Mouse (Mus musculus) heart, postnatal 25 days (tissue): ENCODE results near the gene Ccr1. TPM values are rescaled to one million over a fixed set of nuclear protein-coding genes. Genes with fewer than 3 reads are reported as not detected.
"Not testable (repeated sequence)": the region's sequence is repeated elsewhere in the genome, so short reads cannot be mapped to it uniquely, and the experiment has no call there.

Experiments
- DNase-seq: peaks from one replicate; pipeline ENCODE4 v3.0.0; 2022; ENCODE audit warnings: low spot score
- intact Hi-C: fragments of 180-260 bp; cut with DNase I; formaldehyde crosslinking; loops from one replicate; pipeline ENCODE4 v1.15.1; 2025
- total RNA-seq, 2 experiments: library from RNA; stranded (reverse); gene quantifications; 2 replicates each; pipeline ENCODE4 v1.2.3; 2021

Gene Ccr1
- 1 to 10 TPM; 1.1 to 1.3 TPM for total RNA-seq

DNA sequence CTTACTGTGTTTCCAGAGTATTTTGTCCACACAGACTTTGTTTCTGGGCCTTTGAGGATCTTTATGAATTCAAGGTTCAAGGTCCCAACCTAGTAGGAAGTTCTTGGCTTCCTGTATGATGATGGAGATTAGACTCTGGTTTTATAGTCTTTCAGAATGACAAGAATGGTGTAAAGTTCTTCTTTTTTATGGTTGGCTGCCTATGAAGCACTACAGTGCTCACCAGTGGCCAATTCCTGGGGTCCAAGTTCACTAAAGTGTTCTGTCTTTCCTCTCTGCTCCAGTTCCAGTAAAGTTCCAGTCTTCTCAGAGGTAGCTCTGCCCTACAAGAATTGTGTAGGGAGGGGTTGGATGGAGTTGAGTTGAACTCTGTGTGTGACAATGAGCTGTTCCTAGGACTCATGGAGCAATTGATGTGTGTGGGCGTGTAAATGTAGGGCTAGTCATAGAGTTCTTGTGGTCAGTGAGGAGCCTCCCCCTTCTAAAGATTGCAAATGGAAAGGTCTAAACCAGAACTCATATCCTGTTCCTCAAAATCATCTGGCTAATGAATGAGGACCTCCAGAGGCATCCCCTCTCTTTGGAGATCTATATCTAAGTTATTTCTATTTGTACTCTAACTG is at the start of gene Ccr1:
Gene Ccr1 (minus strand): TSS at position 403 of the 623 bp plus-strand sequence.
- no peak for DNase-seq
- intact Hi-C loops, result no loop called here

DNA sequence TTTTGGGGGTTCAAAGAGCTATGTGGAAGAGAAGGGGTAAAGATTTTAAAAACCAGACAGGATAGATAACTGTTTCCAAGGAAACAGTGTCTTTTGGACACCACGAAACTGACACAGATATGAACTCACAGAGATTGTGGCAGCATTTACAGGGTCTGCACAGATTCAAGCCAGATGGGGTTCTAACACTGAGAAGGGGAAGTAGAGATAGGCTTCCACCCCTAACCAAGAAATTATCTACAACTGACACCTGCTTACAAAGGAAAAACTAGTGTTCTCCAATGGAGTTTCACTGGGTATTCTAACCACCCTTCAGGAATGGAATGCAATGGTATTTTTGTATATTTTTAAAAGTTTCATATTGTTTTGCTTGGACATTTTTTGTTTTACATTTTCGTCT is 47.6 kb upstream of the Ccr1 start:
- intact Hi-C loops, result no loop called here
- DNase-seq, result no peak

- intact Hi-C loops, result no loop called here
Observed at GRCm38 (mm10) chr9:124014985-124015652, 46.6 kb upstream of the Ccr1 start.

GRCm38 (mm10) chr9:124013270-124013669 is 44.8 kb upstream of the Ccr1 start:
- intact Hi-C loops, result no loop called here

More at GRCm38 (mm10) chr9:124014985-124015652, 46.6 kb upstream of the Ccr1 start:
- DNase-seq, result no peak

GRCm38 (mm10) chr9:124012691-124013090 is 44.2 kb upstream of the Ccr1 start:
- DNase-seq, result no peak
- intact Hi-C loops, result no loop called here

More at GRCm38 (mm10) chr9:124013270-124013669, 44.8 kb upstream of the Ccr1 start:
- DNase-seq, result no peak

- no peak for DNase-seq
- intact Hi-C loops, result no loop called here
Observed at GRCm38 (mm10) chr9:123999784-124000183, 31.3 kb upstream of the Ccr1 start.

DNA sequence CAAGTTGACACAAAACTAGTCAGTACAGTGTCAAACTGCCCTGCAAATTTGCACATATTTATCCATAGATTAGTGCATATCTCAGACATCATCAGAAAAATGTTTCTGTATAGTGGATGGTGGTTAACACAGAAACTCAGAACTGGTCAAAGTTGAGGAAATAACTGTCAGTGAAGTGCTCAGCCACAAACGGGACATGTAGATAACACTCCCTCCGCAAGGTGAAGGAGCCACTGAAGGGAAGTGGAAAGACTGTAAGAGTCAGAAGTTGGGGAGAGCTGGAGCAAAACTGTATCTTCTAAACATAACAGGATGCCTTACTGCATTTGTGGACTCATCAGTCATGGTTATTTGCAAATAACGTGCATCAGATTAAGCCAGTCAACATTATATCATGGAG is 29.2 kb upstream of the Ccr1 start:
- no peak for DNase-seq
- intact Hi-C loops, result no loop called here

DNA sequence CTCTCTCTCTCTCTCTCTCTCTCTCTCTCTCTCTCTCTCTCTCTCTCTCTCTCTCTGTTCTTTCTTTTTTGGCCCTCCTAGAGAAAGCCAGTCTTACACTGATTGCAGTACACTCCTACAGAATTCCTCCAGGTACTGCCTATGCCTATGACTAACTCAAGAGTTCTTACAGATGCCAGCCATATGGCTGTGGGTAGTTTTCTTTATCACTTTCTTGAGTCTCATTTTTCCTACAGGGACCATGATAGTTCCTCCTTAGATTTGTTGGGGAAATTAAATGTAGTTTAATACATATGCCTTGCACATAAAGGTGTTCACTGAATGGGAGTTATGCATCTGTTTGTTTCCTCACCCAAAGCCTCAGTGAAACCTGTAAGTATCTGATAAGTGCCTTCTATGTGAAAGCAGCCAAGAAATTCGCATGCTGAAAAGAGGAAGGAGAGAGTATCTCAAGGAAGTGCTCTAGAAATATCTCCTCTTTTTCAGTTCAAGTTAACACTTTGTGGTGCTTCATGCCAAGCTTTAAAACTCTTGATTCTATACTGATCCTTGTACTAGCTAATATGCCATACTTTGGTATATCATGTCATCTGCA is 22.9 kb upstream of the Ccr1 start:
- intact Hi-C loops, result no loop called here
- DNase-seq, result no peak

GRCm38 (mm10) chr9:123989671-123990070 is 21.2 kb upstream of the Ccr1 start:
- DNase-seq, result no peak
- intact Hi-C loops, result no loop called here

DNA sequence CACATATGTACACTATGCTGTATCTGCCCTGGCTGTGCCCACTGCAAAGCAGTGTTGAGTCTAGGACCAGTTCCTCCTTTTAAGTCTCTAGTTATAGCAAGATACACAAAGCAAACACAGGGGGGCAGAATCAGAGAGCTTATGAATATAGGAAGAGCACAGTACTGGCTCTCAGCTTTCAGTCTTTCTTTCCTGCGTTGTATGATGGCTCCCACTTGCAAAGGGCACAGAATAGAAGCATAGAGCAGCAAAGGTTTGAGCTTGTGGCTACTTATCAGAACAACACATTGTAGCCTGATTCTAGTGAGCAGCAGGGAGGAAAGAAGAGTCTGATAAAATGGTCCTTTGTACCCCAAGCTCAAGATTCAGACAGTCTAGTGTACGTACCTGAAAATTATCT is 17.7 kb upstream of the Ccr1 start:
- intact Hi-C loops, result no loop called here
- no peak for DNase-seq

- intact Hi-C loops, result no loop called here
- DNase-seq, result no peak
Observed at GRCm38 (mm10) chr9:123984943-123985342, 16.5 kb upstream of the Ccr1 start.

- intact Hi-C loops, result no loop called here
Observed at GRCm38 (mm10) chr9:123982720-123983119, 14.2 kb upstream of the Ccr1 start.

DNA sequence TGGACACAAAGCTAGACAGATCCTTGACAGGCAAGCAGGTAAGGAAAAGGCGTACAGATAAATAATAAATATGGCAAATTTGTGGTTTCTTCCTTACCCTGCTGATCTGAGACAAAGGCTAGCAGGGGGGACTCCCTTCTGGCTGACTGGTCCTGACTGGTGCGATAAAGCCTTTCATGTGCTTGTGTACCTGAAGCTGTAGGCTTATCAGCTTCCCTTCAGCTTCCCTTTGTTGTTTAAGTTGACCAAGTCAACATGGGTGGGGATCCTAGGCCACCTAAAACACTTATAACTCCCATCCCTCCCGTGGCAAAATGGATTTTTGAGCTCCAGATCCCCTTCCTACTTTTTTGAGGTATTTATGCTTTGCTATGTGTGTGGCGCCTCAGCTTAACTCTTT is 13.4 kb upstream of the Ccr1 start:
- intact Hi-C loops, result no loop called here
- DNase-seq, result no peak

More at GRCm38 (mm10) chr9:123982720-123983119, 14.2 kb upstream of the Ccr1 start:
- DNase-seq, result no peak

DNA sequence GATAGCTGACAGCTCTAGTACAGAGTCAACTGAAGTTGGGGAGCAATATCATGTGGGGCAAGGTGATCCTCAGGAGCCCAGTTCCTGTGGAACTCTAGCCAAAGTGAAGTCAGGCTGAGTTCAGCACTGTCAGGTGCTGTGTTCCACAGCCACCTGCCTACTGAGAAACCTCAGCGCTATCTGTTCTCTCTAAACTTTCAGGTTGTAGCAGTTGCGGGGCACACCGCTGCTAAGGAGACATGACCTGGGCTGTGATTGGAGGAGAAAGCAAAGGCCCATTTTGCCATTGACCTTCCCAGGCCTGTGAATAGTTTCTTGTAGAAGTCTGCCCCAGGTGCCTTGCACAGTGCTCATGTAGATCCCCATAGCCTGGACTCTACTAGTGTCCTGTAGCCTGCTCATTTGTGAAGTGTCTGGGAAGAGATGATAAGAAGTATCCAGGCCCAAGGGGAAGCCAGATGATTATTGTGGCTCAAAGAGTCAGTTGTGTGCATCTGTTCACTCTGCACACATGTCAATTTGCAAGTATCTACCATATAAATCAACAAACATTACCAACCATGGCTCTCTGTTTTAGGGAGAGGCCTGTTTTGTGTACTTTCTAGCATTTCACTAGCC is 12.5 kb upstream of the Ccr1 start:
- intact Hi-C loops, DNase-seq: not testable (repeated sequence)

DNA sequence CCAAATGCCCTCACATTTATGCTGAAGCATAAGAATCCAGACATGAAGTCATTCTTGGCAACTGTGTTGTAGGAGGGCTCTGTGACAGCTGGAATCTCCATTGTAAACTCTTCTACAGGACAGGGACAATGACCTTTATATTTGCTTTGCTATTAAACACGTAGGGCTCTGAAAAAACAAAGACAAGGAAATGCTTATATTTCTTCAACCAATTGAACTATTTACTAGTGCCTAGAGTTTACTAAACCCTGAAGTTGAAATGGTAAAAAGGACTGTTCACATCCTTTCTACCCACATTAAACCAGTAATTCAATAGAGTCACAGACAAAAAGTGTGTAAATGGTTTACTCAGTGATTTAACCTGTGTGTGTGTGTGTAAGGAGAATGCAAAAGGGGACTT is 9.8 kb upstream of the Ccr1 start, which contains the start of gene Ccr1l1:
Gene Ccr1l1 (minus strand): TSS at position 101 of the 400 bp plus-strand sequence.
- intact Hi-C loops, result no loop called here
- DNase-seq, result no peak

DNA sequence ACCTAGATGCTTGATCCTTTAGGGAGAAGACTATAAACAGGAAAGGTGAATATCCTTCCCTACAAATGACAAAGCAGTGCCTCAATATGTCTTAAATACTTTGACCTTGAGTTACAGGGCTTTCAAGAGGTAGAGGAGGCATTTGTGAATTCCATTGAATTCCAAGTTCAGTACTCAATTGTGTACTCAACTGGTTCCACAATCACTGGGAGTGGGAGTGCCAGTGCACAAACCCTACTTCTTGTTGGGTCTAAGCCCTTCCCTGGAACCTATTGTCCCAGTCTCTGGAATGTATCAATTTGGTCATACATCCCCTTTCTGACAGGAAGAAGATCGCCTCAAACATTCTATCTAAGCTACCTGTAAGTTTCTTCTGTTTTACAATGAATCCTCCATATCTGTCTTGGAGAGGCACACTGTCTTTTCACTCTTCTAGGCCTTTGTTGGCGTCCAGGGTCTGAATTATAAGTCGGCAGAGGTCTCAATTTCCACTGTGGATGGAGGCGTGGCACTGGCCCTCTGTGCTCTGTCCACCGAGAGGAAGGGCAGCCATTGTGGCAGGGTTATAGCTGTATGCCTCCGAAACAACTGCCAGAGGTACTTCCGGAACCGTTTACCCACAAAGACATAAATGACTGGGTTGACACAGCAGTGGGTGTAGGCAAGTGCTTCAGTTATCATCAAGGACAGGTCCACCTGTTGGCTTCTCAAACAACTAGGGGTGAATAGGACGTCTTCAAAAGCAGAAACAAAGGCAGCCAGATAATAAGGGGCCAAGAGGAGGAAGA is 8.6 kb upstream of the Ccr1 start:
- DNase-seq, result no peak
- intact Hi-C loops, result no loop called here

GRCm38 (mm10) chr9:123975630-123976029 is 7.1 kb upstream of the Ccr1 start:
- intact Hi-C loops, result no loop called here
- DNase-seq, result no peak

DNA sequence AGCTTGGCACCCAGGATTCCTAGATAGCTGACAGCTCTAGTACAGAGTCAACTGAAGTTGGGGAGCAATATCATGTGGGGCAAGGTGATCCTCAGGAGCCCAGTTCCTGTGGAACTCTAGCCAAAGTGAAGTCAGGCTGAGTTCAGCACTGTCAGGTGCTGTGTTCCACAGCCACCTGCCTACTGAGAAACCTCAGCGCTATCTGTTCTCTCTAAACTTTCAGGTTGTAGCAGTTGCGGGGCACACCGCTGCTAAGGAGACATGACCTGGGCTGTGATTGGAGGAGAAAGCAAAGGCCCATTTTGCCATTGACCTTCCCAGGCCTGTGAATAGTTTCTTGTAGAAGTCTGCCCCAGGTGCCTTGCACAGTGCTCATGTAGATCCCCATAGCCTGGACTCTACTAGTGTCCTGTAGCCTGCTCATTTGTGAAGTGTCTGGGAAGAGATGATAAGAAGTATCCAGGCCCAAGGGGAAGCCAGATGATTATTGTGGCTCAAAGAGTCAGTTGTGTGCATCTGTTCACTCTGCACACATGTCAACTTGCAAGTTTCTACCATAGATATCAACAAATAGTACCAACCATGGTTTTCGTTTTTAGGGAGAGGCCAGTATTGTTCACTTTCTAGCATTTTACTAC is 1.5 kb downstream of the Ccr1 start:
- intact Hi-C loops, DNase-seq: not testable (repeated sequence)

DNA sequence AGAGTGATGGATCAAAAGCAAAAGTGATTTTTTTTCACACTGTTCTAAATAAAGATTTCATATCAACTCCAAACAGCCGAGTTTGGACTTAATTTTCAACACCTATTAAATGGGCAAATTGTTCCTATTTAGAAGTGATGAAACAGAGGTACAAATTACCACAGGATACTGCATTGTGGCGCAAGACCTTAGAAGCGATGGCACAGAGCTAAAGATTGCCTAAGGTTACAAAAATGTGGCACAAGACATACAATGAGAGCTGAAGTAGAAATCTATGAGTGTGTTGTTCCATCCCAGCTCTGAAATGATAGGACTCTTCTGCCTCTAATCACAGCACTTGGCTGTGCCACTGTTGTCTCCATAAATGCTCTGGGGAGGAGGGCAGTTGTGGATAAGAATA is 3.7 kb downstream of the Ccr1 start:
- intact Hi-C loops, result no loop called here
- DNase-seq, result no peak

- no peak for DNase-seq
- intact Hi-C loops, result no loop called here
Observed at GRCm38 (mm10) chr9:123960161-123960560, 8.3 kb downstream of the Ccr1 start.
